Mouse (Mus musculus) hindbrain, embryonic 10.5 days (tissue): ENCODE results near the gene Gm20605. TPM values are rescaled to one million over a fixed set of nuclear protein-coding genes. Genes with fewer than 3 reads are reported as not detected.

ENCODE experiments used
- DNase-seq: peaks from one replicate; pipeline ENCODE4 v3.0.0-alpha.2; 2017; ENCODE audit warnings: low spot score
- H3K27ac ChIP-seq: fragments of 300-500 bp; sonication (generic); 2 replicates; pipeline ENCODE4 v1.5.1; 2016; ENCODE audit warnings: mild to moderate bottlenecking, moderate library complexity
- H3K27me3 ChIP-seq: fragments of 300-500 bp; sonication (generic); 2 replicates; pipeline ENCODE4 v1.6.1; 2016; ENCODE audit warnings: mild to moderate bottlenecking; ENCODE audit not compliant: poor library complexity, insufficient read depth, severe bottlenecking
- H3K36me3 ChIP-seq: fragments of 300-500 bp; sonication (generic); 2 replicates; pipeline ENCODE4 v1.6.1; 2016; ENCODE audit warnings: mild to moderate bottlenecking, moderate library complexity
- H3K4me1 ChIP-seq: fragments of 300-500 bp; sonication (generic); replicated peaks from 2 replicates; pipeline ENCODE4 v1.6.1; 2016; ENCODE audit warnings: mild to moderate bottlenecking
- H3K4me3 ChIP-seq: fragments of 300-500 bp; sonication (generic); 2 replicates; pipeline ENCODE4 v1.5.1; 2016; ENCODE audit warnings: mild to moderate bottlenecking, moderate library complexity
- H3K9me3 ChIP-seq: fragments of 300-500 bp; sonication (generic); 2 replicates; pipeline ENCODE4 v1.6.1; 2016; ENCODE audit warnings: mild to moderate bottlenecking, moderate library complexity
- WGBS: fragments of 180-500 bp; shearing (Covaris S2); methylation state at CpG from one replicate; pipeline ENCODE4 v1.1.7; 2016; 5-methylcytosine and 5-hydroxymethylcytosine counted together
- polyA plus RNA-seq: library from polyadenylated mRNA; unstranded; fragments of >200 nt; fragmentation: Nextera tagmentation; extraction: Ambion mirVana; gene quantifications from 2 replicates; pipeline ENCODE4 v1.2.1, GENCODE M21; 2016

The Gm20605 gene
- polyA plus RNA-seq, 1 experiment from 2014 or later = 14.9 TPM

GRCm38 (mm10) chr5:137671443-137672240 is 42.7 kb downstream of the Gm20605 start:
- Histone ChIP-seq H3K9me3 (no peaks in the 10 kb centered on the region), H3K27me3 (no peaks in the 10 kb centered on the region), H3K4me3 (no peak overlapping the region; the same call in 1 of the 2 replicates), H3K27ac (peak overlapping the region; percentile 59), H3K4me1 (peaks cover 15% of the 10 kb centered on the region), H3K36me3 (peaks cover 33% of the 10 kb centered on the region)
- peak; percentile 24 for DNase-seq
- WGBS = 48% methylated on average over 9 of the region's 9 CpGs

GRCm38 (mm10) chr5:137672361-137672760 is 43.4 kb downstream of the Gm20605 start:
- H3K27ac ChIP-seq = no peak overlapping the region
- H3K27me3 ChIP-seq = no peaks in the 10 kb centered on the region
- no peak overlapping the region for H3K4me3 ChIP-seq
- DNase-seq = no peak
- H3K36me3 ChIP-seq = peaks cover 31% of the 10 kb centered on the region
- H3K4me1 ChIP-seq = peaks cover 15% of the 10 kb centered on the region
- no peaks in the 10 kb centered on the region for H3K9me3 ChIP-seq
- 84% methylated on average over 5 of the region's 5 CpGs for WGBS

DNA sequence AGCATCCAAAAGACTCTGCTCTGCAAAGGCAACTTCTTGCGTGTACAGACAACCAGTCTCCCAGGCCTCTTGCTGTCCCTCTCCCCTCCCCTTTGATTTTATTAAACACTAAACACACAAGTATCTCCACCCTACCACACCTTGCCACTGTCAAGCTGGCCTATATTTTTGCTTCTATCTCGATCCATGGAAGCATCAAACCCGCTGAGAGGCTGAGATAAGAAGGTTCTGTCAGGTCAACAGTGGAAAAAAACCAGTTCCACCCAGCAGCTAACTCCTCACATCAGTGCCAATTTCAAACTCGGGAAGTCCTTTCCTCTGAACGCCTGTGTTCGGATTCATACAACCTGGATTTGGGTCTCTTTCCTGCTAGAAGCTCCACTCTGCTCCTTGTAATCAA is 44.0 kb downstream of the Gm20605 start:
- Histone ChIP-seq H3K36me3 (peaks cover 28% of the 10 kb centered on the region), H3K27me3 (no peaks in the 10 kb centered on the region), H3K4me1 (peaks cover 15% of the 10 kb centered on the region), H3K9me3 (no peaks in the 10 kb centered on the region), H3K4me3 (no peak overlapping the region), H3K27ac (no peak overlapping the region)
- no peak for DNase-seq
- 92% methylated on average over 6 of the region's 6 CpGs for WGBS

DNA sequence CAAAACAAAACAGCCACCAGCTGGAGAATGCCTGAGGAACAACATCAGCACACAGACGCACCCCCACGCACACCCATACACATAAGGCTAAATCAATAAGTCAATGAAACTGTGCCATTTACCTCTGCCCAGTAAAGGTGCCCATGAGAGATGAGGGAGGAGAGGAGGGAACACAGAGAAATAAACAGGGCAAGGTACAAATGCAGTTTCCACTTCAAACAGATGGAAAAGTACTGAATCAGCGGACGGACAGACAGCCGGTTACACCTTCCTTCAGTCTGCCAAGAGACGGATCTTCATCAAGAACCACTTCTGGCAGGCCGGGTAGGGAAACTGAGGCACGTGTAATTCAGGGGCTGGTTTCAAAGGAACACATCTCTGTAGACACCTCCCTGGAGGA is 45.8 kb downstream of the Gm20605 start:
- Histone ChIP-seq H3K27me3 (no peaks in the 10 kb centered on the region), H3K4me1 (peaks cover 15% of the 10 kb centered on the region), H3K4me3 (no peak overlapping the region), H3K9me3 (no peaks in the 10 kb centered on the region), H3K36me3 (peaks cover 42% of the 10 kb centered on the region), H3K27ac (no peak overlapping the region)
- DNase-seq = no peak
- 95% methylated on average over 8 of the region's 8 CpGs for WGBS

DNA sequence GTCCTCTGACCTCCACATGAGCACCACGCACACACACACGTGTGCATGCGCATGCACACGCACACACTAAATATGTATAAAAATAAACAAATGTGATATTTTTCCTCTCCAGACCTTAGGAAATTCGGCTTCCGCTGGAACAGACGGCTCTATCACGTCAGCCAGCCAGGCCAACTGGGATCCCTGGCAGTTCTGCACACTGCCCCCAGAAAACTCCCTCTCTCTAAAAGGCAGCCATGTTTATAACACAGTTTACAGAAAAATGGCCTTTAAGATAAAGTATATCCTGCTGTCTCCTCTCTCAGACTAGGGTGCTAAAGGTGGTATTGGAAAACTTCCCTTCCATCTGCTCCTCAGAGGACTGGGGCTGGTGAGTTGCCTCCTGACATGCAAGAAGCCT is 48.9 kb downstream of the Gm20605 start:
- DNase-seq = no peak
- WGBS = 96% methylated on average over 8 of the region's 8 CpGs
- peaks cover 62% of the 10 kb centered on the region for H3K36me3 ChIP-seq

DNA sequence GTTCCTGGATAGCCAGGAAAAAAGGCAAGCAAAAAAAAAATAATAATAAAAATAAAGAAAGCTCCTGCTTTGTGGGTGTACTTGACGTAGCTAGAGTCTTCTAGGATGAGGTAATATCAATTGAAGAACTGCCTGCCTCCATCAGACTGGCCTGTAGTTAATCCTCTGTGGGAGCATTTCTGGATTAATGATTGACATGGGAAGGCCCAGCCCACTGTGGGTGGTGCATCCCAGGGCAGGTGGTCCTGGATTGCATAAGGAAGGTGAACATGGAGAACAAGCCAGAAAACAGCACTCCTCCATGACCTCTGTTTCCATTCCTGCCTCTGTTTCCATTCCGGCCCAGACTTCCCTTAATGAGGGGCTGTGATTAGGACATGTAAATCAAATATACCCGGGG is 49.8 kb downstream of the Gm20605 start:
- 94% methylated on average over 3 of the region's 3 CpGs for WGBS
- H3K4me1 ChIP-seq = peaks cover 19% of the 10 kb centered on the region
- H3K36me3 ChIP-seq = peaks cover 62% of the 10 kb centered on the region
- H3K27me3 ChIP-seq = no peaks in the 10 kb centered on the region
- H3K4me3 ChIP-seq = no peak overlapping the region
- DNase-seq = no peak
- no peak overlapping the region for H3K27ac ChIP-seq
- no peaks in the 10 kb centered on the region for H3K9me3 ChIP-seq

More for the DNA sequence above, 48.9 kb downstream of the Gm20605 start:
- H3K4me1 ChIP-seq = peaks cover 10% of the 10 kb centered on the region
- no peaks in the 10 kb centered on the region for H3K27me3 ChIP-seq
- no peak overlapping the region for H3K27ac ChIP-seq
- no peak overlapping the region for H3K4me3 ChIP-seq
- no peaks in the 10 kb centered on the region for H3K9me3 ChIP-seq

DNA sequence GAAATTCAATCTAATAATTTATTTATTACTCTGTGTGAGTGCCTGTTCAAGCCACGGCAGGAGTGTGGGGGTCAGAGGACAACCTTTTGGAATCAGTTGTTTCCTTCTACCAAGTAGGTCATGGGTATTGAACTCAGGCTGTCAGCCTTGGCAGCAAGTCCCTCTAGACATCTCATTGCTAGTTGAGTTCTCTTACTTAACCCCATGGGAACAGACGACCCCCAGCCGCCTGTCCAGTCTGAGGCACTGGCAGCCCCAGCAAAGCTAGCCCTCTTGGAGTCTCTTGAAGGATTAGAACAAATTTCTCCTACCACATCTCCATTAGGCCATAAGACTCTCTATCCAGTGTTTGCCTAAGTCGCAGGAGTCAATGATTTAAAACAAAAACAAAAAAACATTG is 50.8 kb downstream of the Gm20605 start:
- Histone ChIP-seq H3K9me3 (no peaks in the 10 kb centered on the region), H3K36me3 (peaks cover 60% of the 10 kb centered on the region), H3K4me1 (peaks cover 25% of the 10 kb centered on the region), H3K27me3 (no peaks in the 10 kb centered on the region), H3K4me3 (no peak overlapping the region), H3K27ac (no peak overlapping the region)
- WGBS = 84% methylated on average over 4 of the region's 4 CpGs
- DNase-seq = no peak

DNA sequence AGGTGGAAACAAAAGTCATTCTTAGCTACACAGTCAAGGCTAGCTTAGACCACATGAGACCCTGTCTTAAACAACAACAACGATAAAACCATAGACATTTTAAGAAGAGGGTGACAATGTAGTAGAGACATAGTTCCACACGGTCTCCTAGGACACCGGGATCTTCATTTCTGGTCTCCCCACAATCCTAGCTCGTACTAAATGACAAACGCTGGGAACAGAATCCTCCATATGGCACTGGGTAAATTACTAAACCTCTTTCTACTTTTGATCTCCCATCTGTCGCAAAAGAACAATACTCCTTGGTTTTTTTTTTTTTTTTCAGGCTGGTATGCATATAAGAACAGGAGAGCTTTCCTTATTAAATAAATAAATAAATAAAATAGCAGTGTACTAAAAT is 53.6 kb downstream of the Gm20605 start:
- no peak overlapping the region for H3K27ac ChIP-seq
- DNase-seq = no peak
- H3K9me3 ChIP-seq = no peaks in the 10 kb centered on the region
- H3K4me1 ChIP-seq = peaks cover 32% of the 10 kb centered on the region
- peak overlapping the region; percentile 76; the same call in 1 of the 2 replicates for H3K4me3 ChIP-seq
- H3K36me3 ChIP-seq = peaks cover 42% of the 10 kb centered on the region
- H3K27me3 ChIP-seq = peaks cover 16% of the 10 kb centered on the region
- 87% methylated on average over 6 of the region's 6 CpGs for WGBS

DNA sequence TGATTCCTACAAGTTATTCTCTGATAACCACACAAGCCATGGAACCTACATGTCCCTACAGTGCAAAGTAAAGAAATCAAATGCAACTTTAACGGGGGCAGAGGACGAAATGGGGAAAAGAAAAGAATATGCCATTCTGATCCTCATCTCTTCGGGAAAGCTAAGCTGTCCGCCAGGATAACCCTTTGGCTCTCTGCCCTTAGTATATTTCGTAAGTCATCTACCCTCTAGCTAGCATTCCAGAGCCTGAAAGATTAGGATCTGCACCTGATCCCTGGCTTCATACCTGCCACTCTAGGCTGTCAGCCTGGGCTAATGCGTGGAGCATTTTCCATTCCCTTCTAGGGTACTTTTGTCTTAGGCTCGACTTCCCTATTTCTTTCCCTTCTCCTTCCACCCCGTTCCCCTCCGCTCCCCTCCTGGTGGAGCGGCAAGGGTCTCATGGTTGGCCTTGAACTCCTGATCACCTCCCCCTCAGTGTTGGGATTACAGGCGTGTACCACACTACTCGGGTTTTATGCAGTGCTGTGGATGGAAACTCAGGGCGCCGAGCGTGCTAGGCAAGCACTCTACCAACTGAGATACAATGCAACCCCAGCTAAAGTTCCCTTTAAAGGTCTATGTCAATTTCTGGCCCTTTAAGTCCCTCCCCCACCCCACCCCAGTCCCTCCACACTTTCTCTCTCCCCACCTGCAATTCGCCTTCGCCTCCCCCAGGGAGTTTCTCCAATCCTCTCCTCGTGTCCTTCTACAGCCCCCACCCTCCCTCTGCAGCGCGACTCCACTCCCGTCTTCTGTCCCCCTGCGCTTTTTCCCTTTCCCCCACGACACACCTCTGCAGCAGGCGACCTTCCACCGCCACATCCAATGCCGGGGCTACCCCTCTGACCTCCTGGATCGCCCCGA is 54.7 kb downstream of the Gm20605 start:
- peak overlapping the region; percentile 90 for H3K27ac ChIP-seq
- no peaks in the 10 kb centered on the region for H3K9me3 ChIP-seq
- H3K27me3 ChIP-seq = peaks cover 16% of the 10 kb centered on the region
- H3K4me3 ChIP-seq = peak overlapping the region; percentile 76
- peaks cover 34% of the 10 kb centered on the region for H3K36me3 ChIP-seq
- peaks cover 32% of the 10 kb centered on the region for H3K4me1 ChIP-seq
- no peak for DNase-seq
- WGBS = 18% methylated on average over 28 of the region's 28 CpGs

- WGBS = under 1% methylated on average over 62 of the region's 62 CpGs
- H3K36me3 ChIP-seq = peaks cover 27% of the 10 kb centered on the region
- no peaks in the 10 kb centered on the region for H3K9me3 ChIP-seq
- H3K4me3 ChIP-seq = peak within 1 kb of the TSS; percentile 76
- peak; percentile 99 for DNase-seq
- H3K27me3 ChIP-seq = peaks cover 16% of the 10 kb centered on the region
- peaks cover 32% of the 10 kb centered on the region for H3K4me1 ChIP-seq
- peak within 1 kb of the TSS; percentile 90 for H3K27ac ChIP-seq
Observed at GRCm38 (mm10) chr5:137684294-137685123, 55.5 kb downstream of the Gm20605 start, which contains the start of gene Agfg2. TSS of gene Agfg2 (minus strand) at chr5:137684726.

DNA sequence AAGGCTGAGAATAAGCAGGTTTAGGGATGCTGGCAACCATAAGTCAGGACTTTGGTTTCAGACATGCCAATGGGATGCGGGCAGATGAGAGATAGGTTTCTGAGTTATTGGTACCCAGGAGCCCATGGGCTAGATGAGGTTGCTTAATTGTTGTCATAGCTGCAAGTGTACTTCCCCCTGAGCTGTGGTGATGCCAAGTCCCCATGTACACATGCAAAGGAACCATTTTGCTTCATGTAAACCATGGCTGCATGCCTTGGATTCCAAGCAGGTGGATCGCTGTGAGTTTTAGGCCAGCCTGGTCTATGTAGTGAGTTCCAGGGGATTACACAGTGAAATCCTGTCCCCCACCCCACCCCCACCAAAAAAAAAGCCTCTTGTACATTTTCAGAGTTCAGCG is 56.7 kb downstream of the Gm20605 start:
- H3K36me3 ChIP-seq = peaks cover 17% of the 10 kb centered on the region
- H3K27ac ChIP-seq = peak overlapping the region; percentile 72
- peaks cover 32% of the 10 kb centered on the region for H3K4me1 ChIP-seq
- 92% methylated on average over 3 of the region's 3 CpGs for WGBS
- no peaks in the 10 kb centered on the region for H3K9me3 ChIP-seq
- no peak for DNase-seq
- H3K27me3 ChIP-seq = peaks cover 16% of the 10 kb centered on the region
- H3K4me3 ChIP-seq = no peak overlapping the region

GRCm38 (mm10) chr5:137686127-137686790 is 57.3 kb downstream of the Gm20605 start:
- H3K27me3 ChIP-seq = peaks cover 16% of the 10 kb centered on the region
- H3K9me3 ChIP-seq = no peaks in the 10 kb centered on the region
- WGBS = 86% methylated on average over 6 of the region's 6 CpGs
- H3K27ac ChIP-seq = peak overlapping the region; percentile 29; the same call in 1 of the 2 replicates
- H3K36me3 ChIP-seq = peaks cover 11% of the 10 kb centered on the region
- H3K4me3 ChIP-seq = no peak overlapping the region
- no peak for DNase-seq
- peaks cover 32% of the 10 kb centered on the region for H3K4me1 ChIP-seq
